Mouse (Mus musculus) spleen, adult 2 months (tissue): Measurements from ENCODE around the gene Gse1. TPM values are rescaled to one million over a fixed set of nuclear protein-coding genes. Genes with fewer than 3 reads are reported as not detected.

Experiments used
- DNase-seq, 2 experiments: peaks; one replicate each; pipeline versions ENCODE4 v3.0.0 to v3.0.0-alpha.2; 2012 to 2021; ENCODE audit warnings: low spot score in 2 of 2, low read depth in 1 of 2
- H3K27ac ChIP-seq: fragments of 200-500 bp; 2 replicates; pipeline ENCODE4 v1.5.1; 2012; ENCODE audit warnings: low read length, inconsistent platforms; ENCODE audit not compliant: insufficient read depth
- H3K27me3 ChIP-seq: fragments of 200-500 bp; 2 replicates; pipeline ENCODE4 v1.6.1; 2012; ENCODE audit warnings: mild to moderate bottlenecking, moderate library complexity, low read length, inconsistent platforms; ENCODE audit not compliant: control insufficient read depth, insufficient read depth
- H3K36me3 ChIP-seq: fragments of 200-500 bp; 2 replicates; pipeline ENCODE4 v1.6.1; 2012; ENCODE audit warnings: mild to moderate bottlenecking, low read length, inconsistent platforms; ENCODE audit not compliant: control insufficient read depth, insufficient read depth
- H3K4me1 ChIP-seq: fragments of 200-500 bp; 2 replicates; pipeline ENCODE4 v1.6.1; 2011; ENCODE audit warnings: inconsistent platforms; ENCODE audit not compliant: control insufficient read depth, insufficient read depth, insufficient read length
- H3K4me3 ChIP-seq: fragments of 200-500 bp; 2 replicates; pipeline ENCODE4 v1.5.1; 2011; ENCODE audit warnings: mild to moderate bottlenecking, inconsistent platforms; ENCODE audit not compliant: insufficient read depth, insufficient read length; ENCODE audit errors: extremely low read depth
- CTCF ChIP-seq: fragments of 200-500 bp; IDR thresholded peaks from 2 replicates; pipeline ENCODE4 v1.5.1; 2011; ENCODE audit warnings: mild to moderate bottlenecking, inconsistent platforms; ENCODE audit not compliant: insufficient read depth, insufficient read length, insufficient replicate concordance; ENCODE audit errors: extremely low read depth
- POLR2A ChIP-seq: fragments of 200-500 bp; IDR thresholded peaks from 2 replicates; pipeline ENCODE4 v1.6.1; 2011; ENCODE audit warnings: low read depth, low read length, inconsistent platforms
- WGBS: fragments of 180-500 bp; shearing (Covaris S2); methylation state at CpG from one replicate; pipeline ENCODE4 v1.1.7; 2018; 5-methylcytosine and 5-hydroxymethylcytosine counted together
- polyA plus RNA-seq: library from polyadenylated mRNA; depleted of rRNA; stranded (reverse); fragments of >200 nt; gene quantifications from 2 replicates; pipeline ENCODE4 v1.2.3, GENCODE M21; 2012

Gse1 gene
- polyA plus RNA-seq, 1 experiment: 39.2 TPM

- Histone ChIP-seq H3K36me3 (no peaks in the 10 kb centered on the region), H3K4me1 (peaks cover 7% of the 10 kb centered on the region), H3K27ac (no peak overlapping the region), H3K4me3 (no peak overlapping the region), H3K27me3 (no peaks in the 10 kb centered on the region)
- TF ChIP-seq CTCF (no peak), POLR2A (no peak)
- no peak for DNase-seq
- WGBS: 87% methylated on average over 9 of the region's 9 CpGs
Observed at GRCm38 (mm10) chr8:120393871-120394275, 165.6 kb downstream of the Gse1 start.

- Histone ChIP-seq H3K4me3 (no peak overlapping the region), H3K4me1 (peaks cover 1% of the 10 kb centered on the region), H3K27me3 (no peaks in the 10 kb centered on the region), H3K27ac (no peak overlapping the region), H3K36me3 (no peaks in the 10 kb centered on the region)
- 93% methylated on average over 3 of the region's 3 CpGs for WGBS
- no peak for TF ChIP-seq CTCF
- TF ChIP-seq POLR2A: no peak
- no peak for DNase-seq
Observed at GRCm38 (mm10) chr8:120395892-120396291, 167.6 kb downstream of the Gse1 start.

- no peaks in the 10 kb centered on the region; the same call in 1 of the 2 replicates for H3K4me1 ChIP-seq
- H3K27ac ChIP-seq: no peak overlapping the region
- WGBS: 17% methylated on average over 3 of the region's 3 CpGs
- no peaks in the 10 kb centered on the region for H3K27me3 ChIP-seq
- TF ChIP-seq POLR2A (no peak), CTCF (no peak)
- H3K4me3 ChIP-seq: no peak overlapping the region
- no peak for DNase-seq
- no peaks in the 10 kb centered on the region for H3K36me3 ChIP-seq
Observed at GRCm38 (mm10) chr8:120396756-120397155, 168.5 kb downstream of the Gse1 start.

- no peak for TF ChIP-seq CTCF
- TF ChIP-seq POLR2A: no peak
- Histone ChIP-seq H3K27ac (no peak overlapping the region), H3K4me1 (no peaks in the 10 kb centered on the region; the same call in 1 of the 2 replicates), H3K27me3 (no peaks in the 10 kb centered on the region), H3K36me3 (no peaks in the 10 kb centered on the region), H3K4me3 (no peak overlapping the region)
- WGBS: 61% methylated on average over 15 of the region's 15 CpGs
- DNase-seq: no peak
Observed at GRCm38 (mm10) chr8:120397444-120398411, 169.5 kb downstream of the Gse1 start.

GRCm38 (mm10) chr8:120399212-120399934 lies 171.1 kb downstream of the Gse1 start:
- H3K36me3 ChIP-seq: no peaks in the 10 kb centered on the region
- no peak for DNase-seq
- TF ChIP-seq CTCF (no peak), POLR2A (no peak)
- no peaks in the 10 kb centered on the region; the same call in 1 of the 2 replicates for H3K4me1 ChIP-seq
- H3K27ac ChIP-seq: no peak overlapping the region
- no peaks in the 10 kb centered on the region for H3K27me3 ChIP-seq
- no peak overlapping the region for H3K4me3 ChIP-seq
- 87% methylated on average over 33 of the region's 33 CpGs for WGBS

GRCm38 (mm10) chr8:120401216-120401615 lies 173.0 kb downstream of the Gse1 start:
- DNase-seq: no peak
- TF ChIP-seq CTCF: no peak
- TF ChIP-seq POLR2A: no peak
- 96% methylated on average over 2 of the region's 2 CpGs for WGBS
- Histone ChIP-seq H3K4me3 (no peak overlapping the region), H3K27me3 (no peaks in the 10 kb centered on the region), H3K4me1 (no peaks in the 10 kb centered on the region; the same call in 1 of the 2 replicates), H3K27ac (no peak overlapping the region), H3K36me3 (no peaks in the 10 kb centered on the region)

- 80% methylated on average over 7 of the region's 7 CpGs for WGBS
Observed at GRCm38 (mm10) chr8:120401712-120402111, 173.5 kb downstream of the Gse1 start.

More at GRCm38 (mm10) chr8:120401712-120402111, 173.5 kb downstream of the Gse1 start:
- Histone ChIP-seq H3K4me1 (no peaks in the 10 kb centered on the region; the same call in 1 of the 2 replicates), H3K27ac (no peak overlapping the region), H3K36me3 (no peaks in the 10 kb centered on the region), H3K4me3 (no peak overlapping the region), H3K27me3 (no peaks in the 10 kb centered on the region)
- DNase-seq: no peak
- no peak for TF ChIP-seq CTCF
- TF ChIP-seq POLR2A: no peak
